Mouse (Mus musculus): Measurements from ENCODE around the gene Rnf43. TPM values are rescaled to one million over a fixed set of nuclear protein-coding genes. Genes with fewer than 3 reads are reported as not detected.

The Rnf43 gene
- polyA plus RNA-seq, 1 experiment from 2014 or later, result 5.8 TPM

GRCm38 (mm10) chr11:87778915-87779314 lies 116.4 kb downstream of the Rnf43 start:
- Histone ChIP-seq H3K27ac (ENCODE audit: low read length) (no peak overlapping the region), H3K27me3 (ENCODE audit: control insufficient read depth, insufficient read depth, low read depth, low read length) (no peaks in the 10 kb centered on the region; the same call in 1 of the 2 replicates), H3K9me3 (replicated peaks; ENCODE audit: control insufficient read depth, low read length) (no peaks in the 10 kb centered on the region), H3K9ac (ENCODE audit: low read depth, low read length) (no peak overlapping the region), H3K4me1 (ENCODE audit: control insufficient read depth, low read depth, low read length) (peaks cover 9% of the 10 kb centered on the region), H3K36me3 (ENCODE audit: control insufficient read depth, insufficient read depth) (no peaks in the 10 kb centered on the region), H3K4me3 (ENCODE audit: low read depth, low read length) (no peak overlapping the region; the same call in 1 of the 2 replicates), H3K4me2 (ENCODE audit: low read depth, low read length) (peak overlapping the region; percentile 54; the same call in 1 of the 2 replicates)
- WGBS (ENCODE audit: insufficient replicate concordance), result 51% methylated on average over 12 of the region's 12 CpGs
- ATAC-seq (ENCODE audit: low read depth), result no peak

- 37% methylated on average over 4 of the region's 4 CpGs for WGBS (ENCODE audit: insufficient replicate concordance)
- no peak for ATAC-seq (ENCODE audit: low read depth)
- Histone ChIP-seq H3K27me3 (ENCODE audit: control insufficient read depth, insufficient read depth, low read depth, low read length) (no peaks in the 10 kb centered on the region; the same call in 1 of the 2 replicates), H3K4me3 (ENCODE audit: low read depth, low read length) (no peak overlapping the region), H3K36me3 (ENCODE audit: control insufficient read depth, insufficient read depth) (no peaks in the 10 kb centered on the region), H3K4me1 (ENCODE audit: control insufficient read depth, low read depth, low read length) (peaks cover 9% of the 10 kb centered on the region), H3K27ac (ENCODE audit: low read length) (no peak overlapping the region), H3K9ac (ENCODE audit: low read depth, low read length) (no peak overlapping the region), H3K4me2 (ENCODE audit: low read depth, low read length) (no peak overlapping the region), H3K9me3 (replicated peaks; ENCODE audit: control insufficient read depth, low read length) (no peaks in the 10 kb centered on the region)
Observed at GRCm38 (mm10) chr11:87779392-87779791, 116.9 kb downstream of the Rnf43 start.

- no peak for ATAC-seq (ENCODE audit: low read depth)
- 69% methylated on average over 8 of the region's 8 CpGs for WGBS (ENCODE audit: insufficient replicate concordance)
Observed at GRCm38 (mm10) chr11:87780130-87780529, 117.6 kb downstream of the Rnf43 start.

More at GRCm38 (mm10) chr11:87780130-87780529, 117.6 kb downstream of the Rnf43 start:
- no peak overlapping the region for H3K27ac ChIP-seq (ENCODE audit: low read length)
- no peak overlapping the region for H3K9ac ChIP-seq (ENCODE audit: low read depth, low read length)
- no peak overlapping the region for H3K4me2 ChIP-seq (ENCODE audit: low read depth, low read length)
- H3K4me3 ChIP-seq (ENCODE audit: low read depth, low read length), result no peak overlapping the region
- H3K9me3 ChIP-seq (replicated peaks; ENCODE audit: control insufficient read depth, low read length), result no peaks in the 10 kb centered on the region
- H3K36me3 ChIP-seq (ENCODE audit: control insufficient read depth, insufficient read depth), result no peaks in the 10 kb centered on the region
- H3K4me1 ChIP-seq (ENCODE audit: control insufficient read depth, low read depth, low read length), result peaks cover 9% of the 10 kb centered on the region
- H3K27me3 ChIP-seq (ENCODE audit: control insufficient read depth, insufficient read depth, low read depth, low read length), result no peaks in the 10 kb centered on the region; the same call in 1 of the 2 replicates

MicroRNAs encoded within 50 kb of the gene (microRNA counts, 519-probe panel; counts per million panel counts)
- microRNA mmu-miR-142-3p (4,711 counts per million, percentile 100 among the panel's probes with 10 or more counts), microRNA mmu-miR-142-5p (3,462 counts per million, percentile 91 among the panel's probes with 10 or more counts)

Small RNA genes lying within 50 kb of the gene (microRNA-seq; reads per million reads assigned to microRNA genes)
- gene Mir142 (not detected), gene Mir142b (not detected)

Other genes starting within 250 kb of the Rnf43 start
- gene Gm11492, start 96.1 kb upstream of the Rnf43 start, polyA plus RNA-seq (2015; fragmentation: Nextera tagmentation; extraction: Ambion mirVana), result not detected in 2 replicates
- gene Sept4, start 93.8 kb upstream of the Rnf43 start, polyA plus RNA-seq (2015; fragmentation: Nextera tagmentation; extraction: Ambion mirVana), result 11.6 and 12.0 TPM in 2 replicates
- gene Mtmr4, start 70.6 kb upstream of the Rnf43 start, polyA plus RNA-seq (2015; fragmentation: Nextera tagmentation; extraction: Ambion mirVana), result 10.1 and 10.5 TPM in 2 replicates
- gene Hsf5, start 45.6 kb upstream of the Rnf43 start, polyA plus RNA-seq (2015; fragmentation: Nextera tagmentation; extraction: Ambion mirVana), result 0.06 TPM in 1 of 2 replicates, not detected in the other
- gene Supt4a, start 74.8 kb downstream of the Rnf43 start, polyA plus RNA-seq (2015; fragmentation: Nextera tagmentation; extraction: Ambion mirVana), result 180 and 196 TPM in 2 replicates
- 1.7 and 2.7 TPM in 2 replicates for gene Tspoap1, start 97.8 kb downstream of the Rnf43 start, polyA plus RNA-seq (2015; fragmentation: Nextera tagmentation; extraction: Ambion mirVana)
- 420 and 425 TPM in 2 replicates for gene Mpo, start 130.9 kb downstream of the Rnf43 start, polyA plus RNA-seq (2015; fragmentation: Nextera tagmentation; extraction: Ambion mirVana)
- gene Lpo, start 165.6 kb downstream of the Rnf43 start, polyA plus RNA-seq (2015; fragmentation: Nextera tagmentation; extraction: Ambion mirVana), result not detected in 2 replicates
- gene Mks1, start 190.5 kb downstream of the Rnf43 start, polyA plus RNA-seq (2015; fragmentation: Nextera tagmentation; extraction: Ambion mirVana), result 1.2 and 1.6 TPM in 2 replicates
- gene Epx, start 212.8 kb downstream of the Rnf43 start, polyA plus RNA-seq (2015; fragmentation: Nextera tagmentation; extraction: Ambion mirVana), result 3.1 and 3.6 TPM in 2 replicates
- gene Olfr462, start 229.5 kb downstream of the Rnf43 start, polyA plus RNA-seq (2015; fragmentation: Nextera tagmentation; extraction: Ambion mirVana), result not detected in 2 replicates
- not detected in 2 replicates for gene Olfr463, start 234.7 kb downstream of the Rnf43 start, polyA plus RNA-seq (2015; fragmentation: Nextera tagmentation; extraction: Ambion mirVana)

Measured in liver, embryonic 16.5 days (tissue).